Mouse (Mus musculus): Measurements from ENCODE around the gene Psmc2.

DNA sequence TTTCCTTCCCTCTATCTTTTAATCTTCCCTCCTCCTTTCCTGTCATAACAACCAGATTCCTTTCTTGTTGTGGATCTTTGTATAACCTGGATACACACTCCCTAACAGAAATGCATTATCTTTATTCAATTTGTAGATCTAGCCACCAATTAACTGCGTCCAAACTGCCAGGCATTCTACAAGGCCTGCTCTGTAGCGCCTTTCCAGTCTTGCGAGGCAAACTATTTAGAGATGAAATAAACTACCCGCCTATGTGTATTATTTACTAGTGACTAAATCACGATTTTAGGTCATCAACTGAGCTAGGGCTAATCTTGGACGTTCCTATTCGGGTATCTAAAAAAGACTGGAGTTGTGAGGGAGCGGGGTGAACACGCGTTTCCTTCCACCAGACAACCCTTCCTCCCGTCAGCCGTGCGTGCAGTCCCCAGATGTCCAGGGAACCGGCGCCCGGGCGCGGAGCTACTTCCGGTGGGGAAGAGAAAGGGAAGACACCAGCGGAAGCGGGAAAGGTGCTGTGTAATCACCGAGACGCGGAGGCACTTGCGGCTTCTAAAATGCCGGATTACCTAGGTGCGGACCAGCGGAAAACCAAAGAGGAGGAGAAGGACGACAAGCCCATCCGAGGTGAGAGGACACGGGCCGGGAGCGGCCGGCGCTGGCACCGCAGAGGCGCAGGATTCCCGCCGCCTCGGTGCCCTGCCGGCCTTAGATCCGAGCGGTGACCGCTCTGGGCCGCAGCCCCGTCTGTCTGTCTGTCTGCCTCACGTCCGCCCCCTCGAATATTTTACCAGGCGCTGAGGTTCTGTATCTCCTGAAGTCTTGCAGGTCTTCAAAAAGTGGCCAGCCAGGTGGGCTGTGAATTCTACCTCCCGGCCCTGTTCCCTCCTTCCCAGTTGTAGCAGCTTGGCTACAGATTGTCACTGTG is 1.4 kb downstream of the Psmc2 start:
- TF ChIP-seq CTCF (IDR thresholded peaks at IDR 0.05 in 2 of 3, conservative IDR thresholded peaks at IDR 0.05 in 1 of 3; ENCODE audit: control insufficient read depth in 1 of 3, insufficient read depth in 1 of 3, low read depth in 2 of 3, low read length in 3 of 3, poor library complexity in 1 of 3, severe bottlenecking in 1 of 3), result no peak
- peak; percentile 77; the same call in 1 of the 2 replicates for TF ChIP-seq E2F4 (IDR thresholded peaks at IDR 0.05; ENCODE audit: borderline replicate concordance, low read depth, low read length)
- peak; percentile 91 for TF ChIP-seq TBP (IDR thresholded peaks at IDR 0.05; ENCODE audit: low read depth, low read length)
- peak; percentile 81 to 94 for TF ChIP-seq POLR2A (IDR thresholded peaks at IDR 0.05; ENCODE audit: control insufficient read depth in 1 of 2, insufficient read depth in 1 of 2, low read depth in 1 of 2, low read length in 2 of 2, poor library complexity in 1 of 2)
- no peak for TF ChIP-seq ZKSCAN1 (IDR thresholded peaks at IDR 0.05; ENCODE audit: low read depth, low read length)
- TF ChIP-seq EP300 (IDR thresholded peaks at IDR 0.05; ENCODE audit: low read depth in 1 of 2, low read length in 2 of 2), result peak in 1 of 2 experiments; percentile 18; a peak in 1 of 4 replicates
- peak; percentile 78 for TF ChIP-seq TCF12 (IDR thresholded peaks at IDR 0.05; ENCODE audit: low read depth, low read length)
- TF ChIP-seq USF1 (IDR thresholded peaks at IDR 0.05; ENCODE audit: low read depth, low read length), result no peak

Measured in MEL (cell line).